Mouse (Mus musculus) heart, adult 8-10 months (tissue): Measurements from ENCODE around the gene Mecom. TPM values are rescaled to one million over a fixed set of nuclear protein-coding genes. Genes with fewer than 3 reads are reported as not detected.

ENCODE experiments used
- DNase-seq: peaks from one replicate; pipeline ENCODE4 v3.0.0; 2022; ENCODE audit warnings: low spot score
- total RNA-seq, 4 experiments: library from RNA; stranded (reverse); gene quantifications; 2 replicates each; pipeline ENCODE4 v1.2.4; 2022

Gene Mecom
- total RNA-seq, 4 experiments from 2014 or later, result 13.6 to 19.5 (median 16.5) TPM

GRCm38 (mm10) chr3:30483006-30483684 is 64.7 kb downstream of the Mecom start:
- DNase-seq, result no peak

- no peak for DNase-seq
Measured at GRCm38 (mm10) chr3:30481682-30482081, 66.1 kb downstream of the Mecom start.

GRCm38 (mm10) chr3:30480551-30480950 is 67.3 kb downstream of the Mecom start:
- DNase-seq, result peak; percentile 57

GRCm38 (mm10) chr3:30478252-30478651 is 69.6 kb downstream of the Mecom start:
- DNase-seq, result no peak

- DNase-seq, result no peak
Measured at GRCm38 (mm10) chr3:30477008-30477407, 70.8 kb downstream of the Mecom start.

- DNase-seq, result no peak
Measured at GRCm38 (mm10) chr3:30475591-30475990, 72.2 kb downstream of the Mecom start.

- DNase-seq, result no peak
Measured at GRCm38 (mm10) chr3:30468068-30468835, 79.6 kb downstream of the Mecom start.

GRCm38 (mm10) chr3:30466031-30466650 is 81.7 kb downstream of the Mecom start:
- peak; percentile 49 for DNase-seq

GRCm38 (mm10) chr3:30464497-30464896 is 83.3 kb downstream of the Mecom start:
- no peak for DNase-seq

- DNase-seq, result no peak
Measured at GRCm38 (mm10) chr3:30461831-30462230, 86.0 kb downstream of the Mecom start.

- peak; percentile 63 for DNase-seq
Measured at GRCm38 (mm10) chr3:30460890-30461578, 86.8 kb downstream of the Mecom start.

- no peak for DNase-seq
Measured at GRCm38 (mm10) chr3:30459626-30460025, 88.2 kb downstream of the Mecom start.

- peak; percentile 34 for DNase-seq
Measured at GRCm38 (mm10) chr3:30457975-30458678, 89.7 kb downstream of the Mecom start.

- no peak for DNase-seq
Measured at GRCm38 (mm10) chr3:30455902-30456301, 91.9 kb downstream of the Mecom start.

- DNase-seq, result no peak
Measured at GRCm38 (mm10) chr3:30453546-30454455, 94.0 kb downstream of the Mecom start.

- no peak for DNase-seq
Measured at GRCm38 (mm10) chr3:30453046-30453445, 94.8 kb downstream of the Mecom start.

- DNase-seq, result no peak
Measured at GRCm38 (mm10) chr3:30452511-30452910, 95.3 kb downstream of the Mecom start.

- DNase-seq, result no peak
Measured at GRCm38 (mm10) chr3:30450206-30450965, 97.4 kb downstream of the Mecom start.

- DNase-seq, result peak; percentile 19
Measured at GRCm38 (mm10) chr3:30448624-30449023, 99.2 kb downstream of the Mecom start.
